Mouse (Mus musculus): ENCODE results near the gene Zfp593. TPM values are rescaled to one million over a fixed set of nuclear protein-coding genes. Genes with fewer than 3 reads are reported as not detected.

Zfp593 gene
- 7.2 and 7.5 TPM in 2 replicates for polyA plus RNA-seq (2012; rRNA removed)

GRCm38 (mm10) chr4:134245148-134245843, at the start of gene Zfp593:
Gene Zfp593, minus strand, starts transcription at chr4:134245592.
- peak; percentile 62 for TF ChIP-seq CTCF (IDR thresholded peaks at IDR 0.05; ENCODE audit: insufficient read depth, low read length)
- peak; percentile 45; the same call in 1 of the 2 replicates for TF ChIP-seq POLR2A (IDR thresholded peaks at IDR 0.05; ENCODE audit: borderline replicate concordance, extremely low read depth, low read depth, low read length)
- Histone ChIP-seq H3K4me1 (ENCODE audit: control insufficient read depth, insufficient read depth, low read length) (peaks cover 9% of the 10 kb centered on the region), H3K4me3 (replicated peaks; ENCODE audit: extremely low read depth, low read depth, low read length) (peak within 1 kb of the TSS; percentile 90)
- DNase-seq, result peak; percentile 96
- under 1% methylated on average over 60 of the region's 60 CpGs for WGBS

GRCm38 (mm10) chr4:134293692-134294163, 48.3 kb upstream of the Zfp593 start:
- 48% methylated on average over 9 of the region's 9 CpGs for WGBS
- Histone ChIP-seq H3K4me3 (replicated peaks; ENCODE audit: extremely low read depth, low read depth, low read length) (no peak overlapping the region), H3K4me1 (ENCODE audit: control insufficient read depth, insufficient read depth, low read length) (no peaks in the 10 kb centered on the region)
- DNase-seq, result no peak
- TF ChIP-seq CTCF (IDR thresholded peaks at IDR 0.05; ENCODE audit: insufficient read depth, low read length), result no peak
- no peak for TF ChIP-seq POLR2A (IDR thresholded peaks at IDR 0.05; ENCODE audit: borderline replicate concordance, extremely low read depth, low read depth, low read length)

GRCm38 (mm10) chr4:134293061-134293691, 47.8 kb upstream of the Zfp593 start:
- TF ChIP-seq POLR2A (IDR thresholded peaks at IDR 0.05; ENCODE audit: borderline replicate concordance, extremely low read depth, low read depth, low read length) (no peak), CTCF (IDR thresholded peaks at IDR 0.05; ENCODE audit: insufficient read depth, low read length) (no peak)
- Histone ChIP-seq H3K4me3 (replicated peaks; ENCODE audit: extremely low read depth, low read depth, low read length) (no peak overlapping the region), H3K4me1 (ENCODE audit: control insufficient read depth, insufficient read depth, low read length) (peaks cover 4% of the 10 kb centered on the region; the same call in 1 of the 2 replicates)
- no peak for DNase-seq
- 54% methylated on average over 18 of the region's 18 CpGs for WGBS

- no peak overlapping the region for H3K4me3 ChIP-seq (replicated peaks; ENCODE audit: extremely low read depth, low read depth, low read length)
- TF ChIP-seq CTCF (IDR thresholded peaks at IDR 0.05; ENCODE audit: insufficient read depth, low read length) (peak; percentile 96), POLR2A (IDR thresholded peaks at IDR 0.05; ENCODE audit: borderline replicate concordance, extremely low read depth, low read depth, low read length) (no peak)
- WGBS, result 17% methylated on average over 7 of the region's 7 CpGs
- H3K4me1 ChIP-seq (ENCODE audit: control insufficient read depth, insufficient read depth, low read length), result peaks cover 4% of the 10 kb centered on the region; the same call in 1 of the 2 replicates
- DNase-seq, result peak; percentile 77
Observed at GRCm38 (mm10) chr4:134292067-134292466, 46.7 kb upstream of the Zfp593 start.

GRCm38 (mm10) chr4:134288397-134289256, 43.2 kb upstream of the Zfp593 start:
- H3K4me3 ChIP-seq (replicated peaks; ENCODE audit: extremely low read depth, low read depth, low read length), result no peak overlapping the region
- DNase-seq, result no peak
- 15% methylated on average over 11 of the region's 11 CpGs for WGBS

GRCm38 (mm10) chr4:134287575-134288025, 42.2 kb upstream of the Zfp593 start, which contains the start of gene Pdik1l:
Gene Pdik1l, minus strand, starts transcription at chr4:134287895.
- Histone ChIP-seq H3K4me1 (ENCODE audit: control insufficient read depth, insufficient read depth, low read length) (peaks cover 4% of the 10 kb centered on the region; the same call in 1 of the 2 replicates), H3K4me3 (replicated peaks; ENCODE audit: extremely low read depth, low read depth, low read length) (peak within 1 kb of the TSS; percentile 90)
- TF ChIP-seq CTCF (IDR thresholded peaks at IDR 0.05; ENCODE audit: insufficient read depth, low read length) (no peak), POLR2A (IDR thresholded peaks at IDR 0.05; ENCODE audit: borderline replicate concordance, extremely low read depth, low read depth, low read length) (peak; percentile 36; the same call in 1 of the 2 replicates)
- DNase-seq, result no peak
- WGBS, result under 1% methylated on average over 43 of the region's 43 CpGs

More at GRCm38 (mm10) chr4:134288397-134289256, 43.2 kb upstream of the Zfp593 start:
- peaks cover 4% of the 10 kb centered on the region; the same call in 1 of the 2 replicates for H3K4me1 ChIP-seq (ENCODE audit: control insufficient read depth, insufficient read depth, low read length)
- TF ChIP-seq CTCF (IDR thresholded peaks at IDR 0.05; ENCODE audit: insufficient read depth, low read length), result no peak
- TF ChIP-seq POLR2A (IDR thresholded peaks at IDR 0.05; ENCODE audit: borderline replicate concordance, extremely low read depth, low read depth, low read length), result no peak

- TF ChIP-seq CTCF (IDR thresholded peaks at IDR 0.05; ENCODE audit: insufficient read depth, low read length), result no peak
- TF ChIP-seq POLR2A (IDR thresholded peaks at IDR 0.05; ENCODE audit: borderline replicate concordance, extremely low read depth, low read depth, low read length), result peak; percentile 52; the same call in 1 of the 2 replicates
- Histone ChIP-seq H3K4me3 (replicated peaks; ENCODE audit: extremely low read depth, low read depth, low read length) (peak overlapping the region; percentile 90), H3K4me1 (ENCODE audit: control insufficient read depth, insufficient read depth, low read length) (peaks cover 4% of the 10 kb centered on the region; the same call in 1 of the 2 replicates)
- DNase-seq, result peak; percentile 97
- WGBS, result under 1% methylated on average over 51 of the region's 59 CpGs
Observed at GRCm38 (mm10) chr4:134287168-134287564, 41.8 kb upstream of the Zfp593 start.

GRCm38 (mm10) chr4:134286226-134287167, 41.1 kb upstream of the Zfp593 start:
- DNase-seq, result no peak
- 1% methylated on average over 59 of the region's 59 CpGs for WGBS
- TF ChIP-seq POLR2A (IDR thresholded peaks at IDR 0.05; ENCODE audit: borderline replicate concordance, extremely low read depth, low read depth, low read length) (no peak), CTCF (IDR thresholded peaks at IDR 0.05; ENCODE audit: insufficient read depth, low read length) (no peak)
- H3K4me1 ChIP-seq (ENCODE audit: control insufficient read depth, insufficient read depth, low read length), result peaks cover 4% of the 10 kb centered on the region; the same call in 1 of the 2 replicates
- peak overlapping the region; percentile 66 for H3K4me3 ChIP-seq (replicated peaks; ENCODE audit: extremely low read depth, low read depth, low read length)
